ENCODE assay signal across 16 mouse cellular contexts in the genomic region with DNA sequence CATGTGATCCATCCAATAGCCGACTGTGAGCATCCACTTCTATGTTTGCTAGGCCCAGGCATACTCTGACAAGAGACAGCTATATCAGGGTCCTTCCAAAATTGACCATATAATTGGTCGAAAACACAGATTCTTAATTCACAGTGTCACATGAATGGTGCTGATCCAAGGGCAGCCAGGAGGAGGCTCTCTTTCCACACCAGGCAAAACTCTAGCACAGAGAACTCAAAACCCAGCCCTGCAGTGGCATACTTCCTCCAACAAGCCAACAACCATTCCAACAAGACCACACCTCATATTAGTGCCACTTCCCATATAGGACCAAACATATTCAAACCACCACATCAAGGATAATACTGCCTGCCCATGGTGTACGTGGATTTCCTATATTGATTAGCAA.
A peak's percentile ranks its signal among the peaks of the same experiment; 100 is the strongest.
DNase-seq lines count a peak whose midpoint lies in the region; ATAC-seq and TF ChIP-seq lines count a peak whose summit lies in the region.
"Had no signal": no experiment of that assay in that cellular context is flagged by ENCODE, and none has a peak within 500 bp of the region (broad histone marks: within the 10 kb centered on the region; RNA-seq: fewer than 3 reads in every experiment).

No protein-coding gene starts in this region.

- H3K4me1 ChIP-seq in kidney, adult 2 months (ENCODE audit: control insufficient read depth, insufficient read depth, low read length) = no peaks in the 10 kb centered on the region
- no peaks in the 10 kb centered on the region for H3K4me1 ChIP-seq in kidney, embryonic 15.5 days
- H3K4me1 ChIP-seq: embryonic facial prominence, embryonic 15.5 days; forebrain, embryonic 13.5 days; limb, embryonic 15.5 days; midbrain, embryonic 13.5 days had no signal

- H3K27ac ChIP-seq in kidney, adult 2 months (ENCODE audit: insufficient read depth, low read depth, low read length) = no peak overlapping the region
- no peak overlapping the region for H3K27ac ChIP-seq in kidney, embryonic 15.5 days
- H3K27ac ChIP-seq: embryonic facial prominence, embryonic 15.5 days; forebrain, embryonic 13.5 days; hindbrain, postnatal 0 days; limb, embryonic 15.5 days; midbrain, embryonic 13.5 days had no signal

- no peak overlapping the region for H3K9ac ChIP-seq in kidney, embryonic 15.5 days
- H3K9ac ChIP-seq: embryonic facial prominence, embryonic 15.5 days; forebrain, embryonic 13.5 days; limb, embryonic 15.5 days; midbrain, embryonic 13.5 days had no signal

- H3K4me3 ChIP-seq in kidney, adult 2 months (ENCODE audit: insufficient read depth, low read depth, low read length) = no peak overlapping the region
- no peak overlapping the region for H3K4me3 ChIP-seq in kidney, embryonic 15.5 days (replicated peaks)
- H3K4me3 ChIP-seq: embryonic facial prominence, embryonic 15.5 days; forebrain, embryonic 13.5 days; limb, embryonic 15.5 days; midbrain, embryonic 13.5 days had no signal

- H3K4me2 ChIP-seq in kidney, embryonic 15.5 days = no peak overlapping the region
- H3K4me2 ChIP-seq: embryonic facial prominence, embryonic 15.5 days; forebrain, embryonic 13.5 days; limb, embryonic 15.5 days; midbrain, embryonic 13.5 days had no signal

- TF ChIP-seq POLR2A in kidney, adult 2 months (IDR thresholded peaks at IDR 0.05; ENCODE audit: low read depth, low read length) = no peak

- H3K27me3 ChIP-seq in kidney, adult 2 months (replicated peaks; ENCODE audit: control insufficient read depth, insufficient read depth, low read length) = no peaks in the 10 kb centered on the region
- no peaks in the 10 kb centered on the region for H3K27me3 ChIP-seq in kidney, embryonic 15.5 days
- H3K27me3 ChIP-seq: embryonic facial prominence, embryonic 15.5 days; forebrain, embryonic 13.5 days; limb, embryonic 15.5 days; midbrain, embryonic 13.5 days had no signal

- DNase-seq in kidney, adult 2 months = peak; percentile 12
- DNase-seq in A20 (ENCODE audit: low read depth, low spot score) = peak; percentile 2
- peak; percentile 4 for DNase-seq in Muller cell, postnatal 12 days (ENCODE audit: inconsistent ontology term)
- DNase-seq in kidney, postnatal 25 days = peak; percentile 15 to 31
- no peak for DNase-seq in retina, postnatal 1 day
- no peak for DNase-seq in c-Kit-positive CD71-positive TER-119-positive erythroid progenitor cells, embryonic 14.5 days (ENCODE audit: low spot score)
- DNase-seq: cerebellum, adult 11 months; heart, adult 18-20 months; thymus, postnatal 4 days had no signal

- H3K36me3 ChIP-seq in kidney, adult 2 months (ENCODE audit: control insufficient read depth, insufficient read depth, low read length) = no peaks in the 10 kb centered on the region
- H3K36me3 ChIP-seq in kidney, embryonic 15.5 days = no peaks in the 10 kb centered on the region
- H3K36me3 ChIP-seq: embryonic facial prominence, embryonic 15.5 days; limb, embryonic 15.5 days; midbrain, embryonic 13.5 days had no signal

- no peak for ATAC-seq in kidney, embryonic 15.5 days (replicated peaks; ENCODE audit: low FRiP score)
- ATAC-seq: forebrain, embryonic 13.5 days; hindbrain, postnatal 0 days; lung, postnatal 0 days; midbrain, embryonic 13.5 days had no signal

- WGBS in kidney, adult 2 months = 91% methylated on average over 3 of the region's 3 CpGs
- 93% methylated on average over 3 of the region's 3 CpGs for WGBS in kidney, embryonic 15.5 days

- TF ChIP-seq CTCF in kidney, adult 2 months (conservative IDR thresholded peaks at IDR 0.05; ENCODE audit: insufficient read depth, insufficient read length, low read depth, low read length) = peak; percentile 51

- no peaks in the 10 kb centered on the region for H3K9me3 ChIP-seq in kidney, embryonic 15.5 days (replicated peaks)
- H3K9me3 ChIP-seq: embryonic facial prominence, embryonic 15.5 days; forebrain, embryonic 13.5 days; limb, embryonic 15.5 days; midbrain, embryonic 13.5 days had no signal

Comparison
In these comparisons a context has a peak if more than half of its experiments do, and no peak if none do; other contexts are left out.
1. DNase-seq: peak in kidney, adult 2 months (single experiment), A20 (single experiment), Muller cell, postnatal 12 days (single experiment) and kidney, postnatal 25 days (2 of 2); none in retina, postnatal 1 day (single experiment) and c-Kit-positive CD71-positive TER-119-positive erythroid progenitor cells, embryonic 14.5 days (single experiment).